In the genomic region with DNA sequence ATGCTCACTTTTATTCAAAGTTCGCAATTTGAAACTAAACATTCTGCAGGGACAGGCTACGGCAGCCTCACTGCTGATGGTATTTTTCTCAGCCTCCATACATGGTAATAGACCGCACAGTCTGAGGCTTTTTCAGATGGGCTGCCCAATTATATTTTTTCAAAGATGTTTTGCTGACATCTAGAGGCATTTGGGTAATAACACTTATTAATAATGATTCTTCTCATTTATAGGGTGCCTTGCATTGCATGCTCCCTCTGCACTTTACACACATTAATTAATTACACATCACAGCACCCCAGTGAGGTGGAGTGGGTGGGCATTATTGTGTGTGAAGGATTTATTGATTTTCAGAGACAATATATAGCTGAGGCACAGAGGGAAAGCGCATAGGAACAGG, we compare ENCODE assay signal across 12 mouse cellular contexts.
A peak's percentile ranks its signal among the peaks of the same experiment; 100 is the strongest.
DNase-seq lines count a peak whose midpoint lies in the region; ATAC-seq lines count a peak whose summit lies in the region.
"Had no signal": no experiment of that assay in that cellular context is flagged by ENCODE, and none has a peak within 500 bp of the region (broad histone marks: within the 10 kb centered on the region; RNA-seq: fewer than 3 reads in every experiment).

No protein-coding gene starts in this region.

- no peak overlapping the region for H3K4me3 ChIP-seq in hindbrain, embryonic 11.5 days (ENCODE audit: low read depth, low read length)
- H3K4me3 ChIP-seq in hindbrain, embryonic 10.5 days, result no peak overlapping the region
- H3K4me3 ChIP-seq in forebrain, embryonic 14.5 days (ENCODE audit: low read depth, low read length), result no peak overlapping the region
- no peak overlapping the region for H3K4me3 ChIP-seq in midbrain, embryonic 13.5 days (replicated peaks)
- H3K4me3 ChIP-seq in liver, embryonic 11.5 days (ENCODE audit: low read depth, low read length), result no peak overlapping the region
- H3K4me3 ChIP-seq: megakaryocyte, embryonic 14.5 days had no signal

- no peaks in the 10 kb centered on the region for H3K27me3 ChIP-seq in hindbrain, embryonic 11.5 days (ENCODE audit: control insufficient read depth, insufficient read depth, low read length)
- H3K27me3 ChIP-seq in hindbrain, embryonic 10.5 days (ENCODE audit: insufficient read depth, poor library complexity, severe bottlenecking), result peaks cover 43% of the 10 kb centered on the region
- H3K27me3 ChIP-seq in forebrain, embryonic 14.5 days (replicated peaks; ENCODE audit: control insufficient read depth, insufficient read depth, low read length), result 0 out of 2 replicates have a peak, but pooled peaks cover 2% of the 10 kb centered on the region
- H3K27me3 ChIP-seq in midbrain, embryonic 13.5 days, result peaks cover 24% of the 10 kb centered on the region
- H3K27me3 ChIP-seq in liver, embryonic 11.5 days (replicated peaks; ENCODE audit: control insufficient read depth, insufficient read depth, low read length), result no peaks in the 10 kb centered on the region
- H3K27me3 ChIP-seq: megakaryocyte, embryonic 14.5 days had no signal

- peak; percentile 76; the same call in 1 of the 2 replicates for ATAC-seq in hindbrain, embryonic 11.5 days (ENCODE audit: low FRiP score)
- peak; percentile 83 for ATAC-seq in forebrain, embryonic 14.5 days
- peak; percentile 83 for ATAC-seq in midbrain, embryonic 13.5 days
- no peak for ATAC-seq in liver, embryonic 11.5 days (replicated peaks; ENCODE audit: low FRiP score)

- no peaks in the 10 kb centered on the region for H3K4me1 ChIP-seq in hindbrain, embryonic 11.5 days (replicated peaks; ENCODE audit: control insufficient read depth, insufficient read depth, low read length)
- peaks cover 15% of the 10 kb centered on the region for H3K4me1 ChIP-seq in hindbrain, embryonic 10.5 days (replicated peaks)
- no peaks in the 10 kb centered on the region for H3K4me1 ChIP-seq in forebrain, embryonic 14.5 days (ENCODE audit: control insufficient read depth, insufficient read depth, low read length)
- H3K4me1 ChIP-seq in midbrain, embryonic 13.5 days (replicated peaks), result 0 out of 2 replicates have a peak, but pooled peaks cover 5% of the 10 kb centered on the region
- no peaks in the 10 kb centered on the region for H3K4me1 ChIP-seq in liver, embryonic 11.5 days (replicated peaks; ENCODE audit: control insufficient read depth, insufficient read depth, low read length)
- H3K4me1 ChIP-seq: megakaryocyte, embryonic 14.5 days had no signal

- no peak for DNase-seq in hindbrain, embryonic 11.5 days (ENCODE audit: low spot score)
- DNase-seq in hindbrain, embryonic 10.5 days (ENCODE audit: low spot score), result no peak
- peak; percentile 1 for DNase-seq in 416B (ENCODE audit: low read depth)
- peak; percentile 72 for DNase-seq in forebrain, embryonic 14.5 days (ENCODE audit: low spot score)
- no peak for DNase-seq in liver, embryonic 11.5 days (ENCODE audit: low spot score)
- no peak for DNase-seq in heart, postnatal 25 days (ENCODE audit: low spot score)
- DNase-seq in thymus, postnatal 25 days, result no peak
- DNase-seq: adrenal gland, adult 8-10 months; liver; thymus, adult 18-20 months had no signal

- intact Hi-C loops in heart, postnatal 25 days (cut with DNase I), result loop anchor here (10.0 kb wide), 1 partner anchor 769 kb away; the partner anchor contains the start of gene Tfap2b

- 62% methylated on average over 4 of the region's 4 CpGs for WGBS in hindbrain, embryonic 11.5 days
- 61% methylated on average over 4 of the region's 4 CpGs for WGBS in hindbrain, embryonic 10.5 days
- 39% methylated on average over 4 of the region's 4 CpGs for WGBS in forebrain, embryonic 14.5 days
- 47% methylated on average over 4 of the region's 4 CpGs for WGBS in midbrain, embryonic 13.5 days
- WGBS in liver, embryonic 11.5 days, result 66% methylated on average over 4 of the region's 4 CpGs

- no peaks in the 10 kb centered on the region for H3K36me3 ChIP-seq in hindbrain, embryonic 11.5 days (ENCODE audit: control insufficient read depth, insufficient read depth, low read length)
- no peaks in the 10 kb centered on the region for H3K36me3 ChIP-seq in hindbrain, embryonic 10.5 days
- H3K36me3 ChIP-seq in forebrain, embryonic 14.5 days (ENCODE audit: control insufficient read depth, insufficient read depth, low read length), result no peaks in the 10 kb centered on the region
- H3K36me3 ChIP-seq in midbrain, embryonic 13.5 days, result no peaks in the 10 kb centered on the region
- H3K36me3 ChIP-seq in liver, embryonic 11.5 days (ENCODE audit: control insufficient read depth, insufficient read depth, low read length), result no peaks in the 10 kb centered on the region

- no peaks in the 10 kb centered on the region for H3K9me3 ChIP-seq in hindbrain, embryonic 11.5 days (ENCODE audit: control insufficient read depth, low read length)
- H3K9me3 ChIP-seq in hindbrain, embryonic 10.5 days, result no peaks in the 10 kb centered on the region
- H3K9me3 ChIP-seq in forebrain, embryonic 14.5 days (replicated peaks; ENCODE audit: control insufficient read depth, low read length), result no peaks in the 10 kb centered on the region
- no peaks in the 10 kb centered on the region for H3K9me3 ChIP-seq in midbrain, embryonic 13.5 days
- H3K9me3 ChIP-seq in liver, embryonic 11.5 days (ENCODE audit: control insufficient read depth, low read length), result no peaks in the 10 kb centered on the region
- H3K9me3 ChIP-seq: megakaryocyte, embryonic 14.5 days had no signal

- H3K4me2 ChIP-seq in hindbrain, embryonic 11.5 days (replicated peaks; ENCODE audit: low read depth, low read length), result no peak overlapping the region
- no peak overlapping the region for H3K4me2 ChIP-seq in forebrain, embryonic 14.5 days (ENCODE audit: low read length)
- H3K4me2 ChIP-seq in midbrain, embryonic 13.5 days (replicated peaks), result no peak overlapping the region
- H3K4me2 ChIP-seq in liver, embryonic 11.5 days, result no peak overlapping the region

- H3K27ac ChIP-seq in hindbrain, embryonic 11.5 days (ENCODE audit: low read depth, low read length), result no peak overlapping the region
- no peak overlapping the region for H3K27ac ChIP-seq in hindbrain, embryonic 10.5 days
- no peak overlapping the region for H3K27ac ChIP-seq in forebrain, embryonic 14.5 days (ENCODE audit: low read depth, low read length)
- no peak overlapping the region for H3K27ac ChIP-seq in midbrain, embryonic 13.5 days
- no peak overlapping the region for H3K27ac ChIP-seq in liver, embryonic 11.5 days (ENCODE audit: low read depth, low read length)

- H3K9ac ChIP-seq in hindbrain, embryonic 11.5 days (ENCODE audit: low read depth, low read length), result no peak overlapping the region
- H3K9ac ChIP-seq in forebrain, embryonic 14.5 days (ENCODE audit: low read length), result no peak overlapping the region
- no peak overlapping the region for H3K9ac ChIP-seq in midbrain, embryonic 13.5 days (replicated peaks)
- no peak overlapping the region for H3K9ac ChIP-seq in liver, embryonic 11.5 days (ENCODE audit: low read depth, low read length)

Comparison
In these comparisons a context has a peak if more than half of its experiments do, and no peak if none do; other contexts are left out.
1. DNase-seq: peak in 416B (single experiment) and forebrain, embryonic 14.5 days (single experiment); none in hindbrain, embryonic 11.5 days (single experiment), hindbrain, embryonic 10.5 days (single experiment), liver, embryonic 11.5 days (single experiment), heart, postnatal 25 days (single experiment) and thymus, postnatal 25 days (single experiment).